23 mouse cellular contexts compared by ENCODE assay signal in genomic region chr7:121660705-121661104, GRCm38 (mm10). TPM values are rescaled to one million over a fixed set of nuclear protein-coding genes. Genes with fewer than 3 reads are reported as not detected.
DNase-seq lines count a peak whose midpoint lies in the region; ATAC-seq and TF ChIP-seq lines count a peak whose summit lies in the region.
"Had no signal": no experiment of that assay in that cellular context is flagged by ENCODE, and none has a peak within 500 bp of the region (broad histone marks: within the 10 kb centered on the region; RNA-seq: fewer than 3 reads in every experiment).

No protein-coding gene starts in this region.

- peak; percentile 33; the same call in 1 of the 2 replicates for ATAC-seq in stomach, embryonic 14.5 days (ENCODE audit: insufficient number of reproducible peaks, insufficient read depth, low FRiP score, low read depth)
- ATAC-seq in stomach, postnatal 0 days (ENCODE audit: low FRiP score, low TSS enrichment), result no peak
- peak; percentile 98 for ATAC-seq in Patski
- peak; percentile 45 for ATAC-seq in megakaryocyte, adult 5-6 weeks (ENCODE audit: poor library complexity, severe bottlenecking)
- ATAC-seq: CD4-positive, CD25-positive, alpha-beta regulatory T cell, adult 4 months; forebrain, embryonic 16.5 days had no signal

- TF ChIP-seq CTCF in stomach, postnatal 0 days (IDR thresholded peaks at IDR 0.05; ENCODE audit: low read depth), result no peak
- TF ChIP-seq CTCF in Patski (IDR thresholded peaks at IDR 0.05), result no peak

- no peaks in the 10 kb centered on the region for H3K9me3 ChIP-seq in stomach, embryonic 14.5 days (ENCODE audit: control insufficient read depth, low read depth, low read length)
- H3K9me3 ChIP-seq in stomach, postnatal 0 days (ENCODE audit: control insufficient read depth, low read length), result no peaks in the 10 kb centered on the region
- H3K9me3 ChIP-seq: embryonic facial prominence, embryonic 12.5 days; forebrain, embryonic 12.5 days; G1E; heart, embryonic 13.5 days; hindbrain, embryonic 15.5 days had no signal

- H3K27me3 ChIP-seq in stomach, embryonic 14.5 days (ENCODE audit: control insufficient read depth, insufficient read depth, low read length), result no peaks in the 10 kb centered on the region
- H3K27me3 ChIP-seq in stomach, postnatal 0 days (ENCODE audit: control insufficient read depth, insufficient read depth, low read length), result no peaks in the 10 kb centered on the region
- no peaks in the 10 kb centered on the region for H3K27me3 ChIP-seq in Patski
- H3K27me3 ChIP-seq: embryonic facial prominence, embryonic 12.5 days; forebrain, embryonic 12.5 days; heart, embryonic 13.5 days; hindbrain, embryonic 15.5 days had no signal

- no peak overlapping the region for H3K4me3 ChIP-seq in stomach, embryonic 14.5 days (ENCODE audit: low read depth, low read length)
- H3K4me3 ChIP-seq in stomach, postnatal 0 days (ENCODE audit: low read depth, low read length), result no peak overlapping the region
- H3K4me3 ChIP-seq: embryonic facial prominence, embryonic 12.5 days; forebrain, embryonic 12.5 days; gastrocnemius, adult 2 months; heart, embryonic 13.5 days; hindbrain, embryonic 15.5 days had no signal

- CTCF ChIA-PET in Patski (lab: Charles Lee), result interaction anchor here (1.2 kb wide), 1 partner anchor 20 kb away, joined by 5 read pairs; no protein-coding TSS in a partner anchor

- DNase-seq in stomach, postnatal 0 days (ENCODE audit: low spot score), result no peak
- DNase-seq in Patski (ENCODE audit: low read depth, low spot score), result peak; percentile 12
- DNase-seq in gastrocnemius, postnatal 25 days, result no peak
- no peak for DNase-seq in lung, postnatal 14 days
- no peak for DNase-seq in kidney, postnatal 4 days
- DNase-seq: adrenal gland, adult 8-10 months; adrenal gland, postnatal 36 days; cerebellum, adult 11 months; cerebellum, adult 9-10 months; cerebellum, postnatal 25 days; gastrocnemius, adult 2 months; gastrocnemius, postnatal 36 days; heart, adult 11 months; heart, postnatal 36 days had no signal

- H3K9ac ChIP-seq in stomach, embryonic 14.5 days (replicated peaks; ENCODE audit: low read depth, low read length), result no peak overlapping the region
- H3K9ac ChIP-seq in stomach, postnatal 0 days (ENCODE audit: low read length), result no peak overlapping the region
- H3K9ac ChIP-seq: embryonic facial prominence, embryonic 12.5 days; forebrain, embryonic 12.5 days; heart, embryonic 13.5 days; hindbrain, embryonic 15.5 days had no signal

- no peak overlapping the region for H3K27ac ChIP-seq in stomach, embryonic 14.5 days (ENCODE audit: low read length)
- no peak overlapping the region for H3K27ac ChIP-seq in stomach, postnatal 0 days (replicated peaks)
- H3K27ac ChIP-seq: embryonic facial prominence, embryonic 12.5 days; forebrain, embryonic 12.5 days; gastrocnemius, adult 2 months; heart, embryonic 13.5 days; hindbrain, embryonic 15.5 days had no signal

- no peaks in the 10 kb centered on the region for H3K4me1 ChIP-seq in stomach, embryonic 14.5 days (ENCODE audit: control insufficient read depth, insufficient read depth, low read length)
- no peaks in the 10 kb centered on the region for H3K4me1 ChIP-seq in stomach, postnatal 0 days (replicated peaks; ENCODE audit: control insufficient read depth, insufficient read depth)
- H3K4me1 ChIP-seq: embryonic facial prominence, embryonic 12.5 days; forebrain, embryonic 12.5 days; hindbrain, embryonic 15.5 days had no signal

- no peak for TF ChIP-seq EP300 in stomach, postnatal 0 days (optimal IDR thresholded peaks at IDR 0.05)

- H3K4me2 ChIP-seq in stomach, embryonic 14.5 days (replicated peaks; ENCODE audit: low read depth, low read length), result no peak overlapping the region
- no peak overlapping the region for H3K4me2 ChIP-seq in stomach, postnatal 0 days (replicated peaks; ENCODE audit: low read depth)
- H3K4me2 ChIP-seq: embryonic facial prominence, embryonic 12.5 days; forebrain, embryonic 12.5 days; heart, embryonic 13.5 days; hindbrain, embryonic 15.5 days had no signal

- in situ Hi-C loops in Patski (cut with MboI; ENCODE audit: low pct_unique_long_range_greater_than_20kb), result no loop called here

- H3K36me3 ChIP-seq in stomach, embryonic 14.5 days (ENCODE audit: control insufficient read depth, insufficient read depth, low read length), result peaks cover 10% of the 10 kb centered on the region; the same call in 1 of the 2 replicates
- 0 out of 2 replicates have a peak, but pooled peaks cover 7% of the 10 kb centered on the region for H3K36me3 ChIP-seq in stomach, postnatal 0 days (ENCODE audit: control insufficient read depth, insufficient read depth, low read length)

- POLR2A ChIA-PET in Patski (lab: Charles Lee), result no interaction called here

- 22% methylated on average over 1 of the region's 1 CpGs for WGBS in stomach, embryonic 14.5 days
- 38% methylated on average over 1 of the region's 1 CpGs for WGBS in stomach, postnatal 0 days

RNA-seq across cellular contexts. Expression of gene Usp31, which starts 46.3 kb away (rescaled TPM):
- polyA plus RNA-seq in stomach, embryonic 14.5 days (2014; fragmentation: Nextera tagmentation; extraction: Ambion mirVana), result 3.2 and 3.5 TPM in 2 replicates
- 0.70 and 0.73 TPM in 2 replicates for polyA plus RNA-seq in stomach, postnatal 0 days (2015; fragmentation: Nextera tagmentation; extraction: Ambion mirVana)
- polyA plus RNA-seq in Patski (2021), result 8.1 TPM
- total RNA-seq in megakaryocyte, adult 5-6 weeks (2015), result 4.7 and 5.3 TPM in 2 replicates
- 4.0 and 4.5 TPM in 2 replicates for total RNA-seq in megakaryocyte, adult 5-6 weeks (2017)
- total RNA-seq in gastrocnemius, postnatal 25 days (2021), result 1 to 10 TPM; 5.4 to 5.6 TPM
